Mouse (Mus musculus): ENCODE measurements around the gene Sp1. TPM values are rescaled to one million over a fixed set of nuclear protein-coding genes. Genes with fewer than 3 reads are reported as not detected.

The Sp1 gene
- polyA plus RNA-seq, 1 experiment from 2014 or later, result 12.5 TPM

- Histone ChIP-seq H3K4me2 (ENCODE audit: low read depth, low read length, severe bottlenecking) (no peak overlapping the region), H3K9ac (ENCODE audit: low read length) (no peak overlapping the region), H3K36me3 (ENCODE audit: control insufficient read depth, insufficient read depth, low read length) (peaks cover 25% of the 10 kb centered on the region), H3K4me1 (replicated peaks; ENCODE audit: control insufficient read depth, insufficient read depth, low read length) (peaks cover 2% of the 10 kb centered on the region), H3K27ac (ENCODE audit: low read depth, low read length) (no peak overlapping the region), H3K9me3 (ENCODE audit: control insufficient read depth, low read length) (no peaks in the 10 kb centered on the region), H3K4me3 (ENCODE audit: low read depth, low read length) (no peak overlapping the region), H3K27me3 (ENCODE audit: control insufficient read depth, insufficient read depth, low read length) (no peaks in the 10 kb centered on the region)
- no peak for ATAC-seq (replicated peaks; ENCODE audit: low FRiP score)
- no peak for DNase-seq (ENCODE audit: low spot score)
These were observed 7.7 kb downstream of the Sp1 start for GRCm38 (mm10) chr15:102413687-102414086.

DNA sequence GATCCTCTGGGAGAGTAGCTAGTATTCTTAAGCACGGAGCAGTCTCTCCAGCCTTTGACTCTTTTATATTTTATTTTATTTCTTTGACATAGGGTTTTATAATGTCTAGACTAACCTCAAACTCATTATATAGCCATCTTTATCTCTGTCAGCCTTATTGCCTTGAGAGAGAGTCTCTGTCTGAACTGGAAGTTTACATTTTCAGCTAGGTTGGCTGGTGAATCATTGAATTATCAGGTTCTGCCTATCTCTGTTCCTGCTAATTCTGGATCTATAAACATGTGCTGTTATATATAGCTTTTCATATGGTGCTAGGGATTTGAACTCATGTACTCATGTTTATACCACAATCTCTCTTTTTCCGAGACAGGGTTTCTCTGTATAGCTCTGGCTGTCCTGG, 11.6 kb downstream of the Sp1 start:
- DNase-seq (ENCODE audit: low spot score) (no peak), ATAC-seq (replicated peaks; ENCODE audit: low FRiP score) (no peak)
- WGBS, result 97% methylated on average over 2 of the region's 2 CpGs
- Histone ChIP-seq H3K4me2 (ENCODE audit: low read depth, low read length, severe bottlenecking) (no peak overlapping the region), H3K4me3 (ENCODE audit: low read depth, low read length) (no peak overlapping the region), H3K9ac (ENCODE audit: low read length) (no peak overlapping the region), H3K27ac (ENCODE audit: low read depth, low read length) (no peak overlapping the region), H3K36me3 (ENCODE audit: control insufficient read depth, insufficient read depth, low read length) (peaks cover 4% of the 10 kb centered on the region; the same call in 1 of the 2 replicates), H3K9me3 (ENCODE audit: control insufficient read depth, low read length) (no peaks in the 10 kb centered on the region), H3K27me3 (ENCODE audit: control insufficient read depth, insufficient read depth, low read length) (no peaks in the 10 kb centered on the region), H3K4me1 (replicated peaks; ENCODE audit: control insufficient read depth, insufficient read depth, low read length) (no peaks in the 10 kb centered on the region)

GRCm38 (mm10) chr15:102420986-102421385, 15.0 kb downstream of the Sp1 start:
- H3K4me2 ChIP-seq (ENCODE audit: low read depth, low read length, severe bottlenecking), result no peak overlapping the region
- no peaks in the 10 kb centered on the region for H3K9me3 ChIP-seq (ENCODE audit: control insufficient read depth, low read length)
- WGBS, result 66% methylated on average over 1 of the region's 1 CpGs
- DNase-seq (ENCODE audit: low spot score), result no peak
- H3K27me3 ChIP-seq (ENCODE audit: control insufficient read depth, insufficient read depth, low read length), result no peaks in the 10 kb centered on the region
- H3K36me3 ChIP-seq (ENCODE audit: control insufficient read depth, insufficient read depth, low read length), result peaks cover 8% of the 10 kb centered on the region; the same call in 1 of the 2 replicates
- ATAC-seq (replicated peaks; ENCODE audit: low FRiP score), result no peak
- no peak overlapping the region for H3K4me3 ChIP-seq (ENCODE audit: low read depth, low read length)
- no peak overlapping the region for H3K9ac ChIP-seq (ENCODE audit: low read length)
- no peaks in the 10 kb centered on the region for H3K4me1 ChIP-seq (replicated peaks; ENCODE audit: control insufficient read depth, insufficient read depth, low read length)
- no peak overlapping the region for H3K27ac ChIP-seq (ENCODE audit: low read depth, low read length)

DNA sequence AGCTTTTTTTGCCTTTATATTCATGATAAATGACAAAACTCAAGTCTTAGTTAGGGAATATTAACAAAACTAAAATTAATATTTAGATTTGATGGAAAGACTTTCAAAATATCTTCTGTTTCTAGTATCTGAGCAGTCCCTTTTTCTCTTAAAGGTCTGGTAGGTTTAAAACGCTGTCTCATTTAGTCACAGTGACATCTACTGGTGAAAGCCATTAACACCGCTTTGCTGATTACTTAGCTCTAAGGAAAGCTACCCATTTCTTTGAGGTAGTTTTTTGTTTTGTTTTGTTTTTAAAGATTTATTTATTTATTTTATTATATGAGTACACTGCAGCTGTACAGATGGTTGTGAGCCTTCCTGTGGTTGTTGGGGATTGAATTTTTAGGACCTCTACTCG, 15.5 kb downstream of the Sp1 start:
- no peak overlapping the region for H3K4me2 ChIP-seq (ENCODE audit: low read depth, low read length, severe bottlenecking)
- WGBS, result 64% methylated on average over 3 of the region's 3 CpGs
- no peak for DNase-seq (ENCODE audit: low spot score)

GRCm38 (mm10) chr15:102423602-102424240, 17.8 kb downstream of the Sp1 start:
- no peak overlapping the region for H3K4me3 ChIP-seq (ENCODE audit: low read depth, low read length)
- H3K9me3 ChIP-seq (ENCODE audit: control insufficient read depth, low read length), result no peaks in the 10 kb centered on the region
- H3K4me2 ChIP-seq (ENCODE audit: low read depth, low read length, severe bottlenecking), result no peak overlapping the region
- no peak overlapping the region for H3K9ac ChIP-seq (ENCODE audit: low read length)
- no peaks in the 10 kb centered on the region for H3K4me1 ChIP-seq (replicated peaks; ENCODE audit: control insufficient read depth, insufficient read depth, low read length)
- no peak overlapping the region for H3K27ac ChIP-seq (ENCODE audit: low read depth, low read length)
- peaks cover 9% of the 10 kb centered on the region; the same call in 1 of the 2 replicates for H3K36me3 ChIP-seq (ENCODE audit: control insufficient read depth, insufficient read depth, low read length)
- no peak for DNase-seq (ENCODE audit: low spot score)
- no peak for ATAC-seq (replicated peaks; ENCODE audit: low FRiP score)
- WGBS, result 96% methylated on average over 2 of the region's 2 CpGs
- no peaks in the 10 kb centered on the region for H3K27me3 ChIP-seq (ENCODE audit: control insufficient read depth, insufficient read depth, low read length)

More for the DNA sequence above, 15.5 kb downstream of the Sp1 start:
- peaks cover 11% of the 10 kb centered on the region; the same call in 1 of the 2 replicates for H3K36me3 ChIP-seq (ENCODE audit: control insufficient read depth, insufficient read depth, low read length)
- no peaks in the 10 kb centered on the region for H3K9me3 ChIP-seq (ENCODE audit: control insufficient read depth, low read length)
- no peak overlapping the region for H3K9ac ChIP-seq (ENCODE audit: low read length)
- no peaks in the 10 kb centered on the region for H3K27me3 ChIP-seq (ENCODE audit: control insufficient read depth, insufficient read depth, low read length)
- no peak for ATAC-seq (replicated peaks; ENCODE audit: low FRiP score)
- no peaks in the 10 kb centered on the region for H3K4me1 ChIP-seq (replicated peaks; ENCODE audit: control insufficient read depth, insufficient read depth, low read length)
- H3K4me3 ChIP-seq (ENCODE audit: low read depth, low read length), result no peak overlapping the region
- no peak overlapping the region for H3K27ac ChIP-seq (ENCODE audit: low read depth, low read length)

GRCm38 (mm10) chr15:102424657-102425056, 18.7 kb downstream of the Sp1 start:
- Histone ChIP-seq H3K27me3 (ENCODE audit: control insufficient read depth, insufficient read depth, low read length) (no peaks in the 10 kb centered on the region), H3K9me3 (ENCODE audit: control insufficient read depth, low read length) (no peaks in the 10 kb centered on the region), H3K9ac (ENCODE audit: low read length) (no peak overlapping the region), H3K4me1 (replicated peaks; ENCODE audit: control insufficient read depth, insufficient read depth, low read length) (no peaks in the 10 kb centered on the region), H3K36me3 (ENCODE audit: control insufficient read depth, insufficient read depth, low read length) (peaks cover 9% of the 10 kb centered on the region; the same call in 1 of the 2 replicates), H3K4me3 (ENCODE audit: low read depth, low read length) (no peak overlapping the region), H3K4me2 (ENCODE audit: low read depth, low read length, severe bottlenecking) (no peak overlapping the region), H3K27ac (ENCODE audit: low read depth, low read length) (no peak overlapping the region)
- DNase-seq (ENCODE audit: low spot score) (no peak), ATAC-seq (replicated peaks; ENCODE audit: low FRiP score) (no peak)
- WGBS, result 91% methylated on average over 2 of the region's 2 CpGs

GRCm38 (mm10) chr15:102426963-102427362, 21.0 kb downstream of the Sp1 start:
- Histone ChIP-seq H3K27me3 (ENCODE audit: control insufficient read depth, insufficient read depth, low read length) (no peaks in the 10 kb centered on the region), H3K9ac (ENCODE audit: low read length) (no peak overlapping the region)
- 97% methylated on average over 1 of the region's 1 CpGs for WGBS

GRCm38 (mm10) chr15:102432046-102432445, 26.1 kb downstream of the Sp1 start:
- H3K36me3 ChIP-seq (ENCODE audit: control insufficient read depth, insufficient read depth, low read length), result peaks cover 8% of the 10 kb centered on the region; the same call in 1 of the 2 replicates
- H3K4me3 ChIP-seq (ENCODE audit: low read depth, low read length), result no peak overlapping the region
- no peak overlapping the region for H3K4me2 ChIP-seq (ENCODE audit: low read depth, low read length, severe bottlenecking)
- DNase-seq (ENCODE audit: low spot score) (no peak), ATAC-seq (replicated peaks; ENCODE audit: low FRiP score) (no peak)
- 98% methylated on average over 1 of the region's 1 CpGs for WGBS
- no peak overlapping the region for H3K9ac ChIP-seq (ENCODE audit: low read length)
- H3K4me1 ChIP-seq (replicated peaks; ENCODE audit: control insufficient read depth, insufficient read depth, low read length), result no peaks in the 10 kb centered on the region
- H3K27ac ChIP-seq (ENCODE audit: low read depth, low read length), result no peak overlapping the region
- H3K27me3 ChIP-seq (ENCODE audit: control insufficient read depth, insufficient read depth, low read length), result no peaks in the 10 kb centered on the region
- H3K9me3 ChIP-seq (ENCODE audit: control insufficient read depth, low read length), result no peaks in the 10 kb centered on the region

More at GRCm38 (mm10) chr15:102426963-102427362, 21.0 kb downstream of the Sp1 start:
- Histone ChIP-seq H3K4me2 (ENCODE audit: low read depth, low read length, severe bottlenecking) (no peak overlapping the region), H3K36me3 (ENCODE audit: control insufficient read depth, insufficient read depth, low read length) (peaks cover 15% of the 10 kb centered on the region; the same call in 1 of the 2 replicates), H3K27ac (ENCODE audit: low read depth, low read length) (no peak overlapping the region), H3K9me3 (ENCODE audit: control insufficient read depth, low read length) (no peaks in the 10 kb centered on the region), H3K4me3 (ENCODE audit: low read depth, low read length) (no peak overlapping the region), H3K4me1 (replicated peaks; ENCODE audit: control insufficient read depth, insufficient read depth, low read length) (no peaks in the 10 kb centered on the region)
- DNase-seq (ENCODE audit: low spot score) (no peak), ATAC-seq (replicated peaks; ENCODE audit: low FRiP score) (no peak)

GRCm38 (mm10) chr15:102433173-102433572, 27.2 kb downstream of the Sp1 start:
- WGBS, result 92% methylated on average over 4 of the region's 4 CpGs
- ATAC-seq (replicated peaks; ENCODE audit: low FRiP score), result no peak
- H3K4me3 ChIP-seq (ENCODE audit: low read depth, low read length), result no peak overlapping the region
- no peaks in the 10 kb centered on the region for H3K27me3 ChIP-seq (ENCODE audit: control insufficient read depth, insufficient read depth, low read length)
- H3K4me1 ChIP-seq (replicated peaks; ENCODE audit: control insufficient read depth, insufficient read depth, low read length), result no peaks in the 10 kb centered on the region
- H3K27ac ChIP-seq (ENCODE audit: low read depth, low read length), result no peak overlapping the region
- DNase-seq (ENCODE audit: low spot score), result no peak
- no peaks in the 10 kb centered on the region for H3K9me3 ChIP-seq (ENCODE audit: control insufficient read depth, low read length)
- H3K4me2 ChIP-seq (ENCODE audit: low read depth, low read length, severe bottlenecking), result no peak overlapping the region
- no peak overlapping the region for H3K9ac ChIP-seq (ENCODE audit: low read length)
- peaks cover 8% of the 10 kb centered on the region; the same call in 1 of the 2 replicates for H3K36me3 ChIP-seq (ENCODE audit: control insufficient read depth, insufficient read depth, low read length)
